Mouse (Mus musculus) heart, adult 2 months (tissue): ENCODE measurements around the gene Lrwd1. TPM values are rescaled to one million over a fixed set of nuclear protein-coding genes. Genes with fewer than 3 reads are reported as not detected.

Source experiments
- DNase-seq, 2 experiments: peaks; one replicate each; pipeline ENCODE4 v3.0.0; 2021
- H3K27ac ChIP-seq: fragments of 200-600 bp; 2 replicates; pipeline ENCODE4 v1.8.1; 2022
- H3K27me3 ChIP-seq: fragments of 200-500 bp; 2 replicates; pipeline ENCODE4 v1.6.1; 2012; ENCODE audit warnings: mild to moderate bottlenecking, low read length, inconsistent platforms, mixed read lengths; ENCODE audit not compliant: control insufficient read depth, insufficient read depth
- H3K36me3 ChIP-seq: fragments of 200-500 bp; 2 replicates; pipeline ENCODE4 v1.6.1; 2012; ENCODE audit warnings: low read length, inconsistent platforms; ENCODE audit not compliant: control insufficient read depth, insufficient read depth
- H3K4me1 ChIP-seq: fragments of 200-500 bp; 2 replicates; pipeline ENCODE4 v1.6.1; 2011; ENCODE audit warnings: low read length; ENCODE audit not compliant: control insufficient read depth, insufficient read depth
- H3K4me3 ChIP-seq: fragments of 200-600 bp; 2 replicates; pipeline ENCODE4 v1.8.1; 2022
- H3K79me2 ChIP-seq: fragments of 200-500 bp; replicated peaks from 2 replicates; pipeline ENCODE4 v1.6.1; 2012; ENCODE audit warnings: mild to moderate bottlenecking, inconsistent platforms, low read length, moderate library complexity, mixed read lengths; ENCODE audit not compliant: control insufficient read depth, insufficient read depth
- H3K9ac ChIP-seq: fragments of 200-500 bp; 2 replicates; pipeline ENCODE4 v1.6.1; 2012; ENCODE audit warnings: low read depth, mild to moderate bottlenecking, control low read depth, inconsistent platforms, low read length, mixed read lengths
- CTCF ChIP-seq: fragments of 200-600 bp; IDR thresholded peaks from 2 replicates; pipeline ENCODE4 v1.8.1; 2022; ENCODE audit warnings: antibody characterized with exemption, mild to moderate bottlenecking, moderate library complexity
- EP300 ChIP-seq: fragments of 200-500 bp; IDR thresholded peaks from 2 replicates; pipeline ENCODE4 v1.6.1; 2011; ENCODE audit warnings: low read depth, low read length, control low read depth; ENCODE audit not compliant: insufficient read depth
- POLR2A ChIP-seq: fragments of 200-500 bp; IDR thresholded peaks from 2 replicates; pipeline ENCODE4 v1.6.1; 2011; ENCODE audit warnings: mild to moderate bottlenecking, low read depth, low read length, control low read depth; ENCODE audit not compliant: insufficient read depth
- WGBS: fragments of 180-500 bp; shearing (Covaris S2); methylation state at CpG from one replicate; pipeline ENCODE4 v1.1.7; 2018; 5-methylcytosine and 5-hydroxymethylcytosine counted together
- intact Hi-C: fragments of 180-260 bp; cut with DNase I; formaldehyde crosslinking; loops from one replicate; pipeline ENCODE4 v1.15.1; 2025
- polyA plus RNA-seq: library from polyadenylated mRNA; depleted of rRNA; stranded (reverse); fragments of >200 nt; gene quantifications from 2 replicates; pipeline ENCODE4 v1.2.3, GENCODE M21; 2012
- total RNA-seq, 2 experiments: library from RNA; stranded (reverse); gene quantifications; 2 replicates each; pipeline ENCODE4 v1.2.3; 2021

Gene Lrwd1
- total and polyA plus RNA-seq, 3 experiments = 5.4 to 11.5 (median 5.5) TPM

DNA sequence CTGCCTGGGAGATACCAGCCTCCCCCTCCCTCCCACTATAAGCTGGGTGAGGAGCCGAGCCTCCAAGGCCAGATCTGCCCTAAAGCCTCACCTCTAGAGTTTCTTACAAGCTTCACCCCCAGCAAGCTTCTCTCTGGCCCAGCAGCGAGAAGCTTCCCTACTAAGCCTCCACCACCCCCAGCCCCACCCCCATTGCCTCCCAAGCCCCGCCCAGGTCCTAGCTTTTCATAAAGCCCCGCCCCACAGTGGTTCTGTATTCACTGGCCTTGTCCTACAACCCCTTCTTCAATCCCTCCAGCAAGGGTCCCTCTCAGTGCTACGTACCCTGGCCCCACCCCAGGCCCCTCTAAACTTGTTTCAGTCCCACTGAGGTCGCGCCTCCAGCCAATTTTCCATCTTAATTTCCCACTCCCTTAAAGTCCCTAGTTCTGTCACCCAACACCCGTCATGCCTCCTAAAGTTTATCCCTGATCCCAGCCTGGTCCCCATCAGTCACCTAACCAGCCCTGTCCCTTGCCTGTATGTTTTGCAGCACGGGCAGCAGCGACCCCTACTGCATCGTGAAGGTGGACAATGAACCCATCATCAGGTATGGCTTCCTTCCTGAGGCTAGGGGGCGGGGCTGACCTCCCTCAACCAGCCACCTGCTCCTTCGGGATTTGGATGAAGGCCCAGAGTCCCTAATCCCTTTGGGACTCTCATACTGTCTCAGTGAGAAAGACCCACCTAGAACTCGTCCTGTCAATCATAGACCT is 46.9 kb downstream of the Lrwd1 start:
- Histone ChIP-seq H3K4me3 (no peak overlapping the region), H3K4me1 (peaks cover 2% of the 10 kb centered on the region), H3K27me3 (no peaks in the 10 kb centered on the region), H3K27ac (no peak overlapping the region), H3K9ac (no peak overlapping the region), H3K79me2 (no peaks in the 10 kb centered on the region), H3K36me3 (no peaks in the 10 kb centered on the region)
- WGBS = 27% methylated on average over 14 of the region's 14 CpGs
- TF ChIP-seq CTCF (peak; percentile 51), EP300 (no peak)
- intact Hi-C loops = loop anchor here (5.0 kb wide), 1 partner anchor 42 kb away; no protein-coding TSS in a partner anchor
- no peak for DNase-seq

DNA sequence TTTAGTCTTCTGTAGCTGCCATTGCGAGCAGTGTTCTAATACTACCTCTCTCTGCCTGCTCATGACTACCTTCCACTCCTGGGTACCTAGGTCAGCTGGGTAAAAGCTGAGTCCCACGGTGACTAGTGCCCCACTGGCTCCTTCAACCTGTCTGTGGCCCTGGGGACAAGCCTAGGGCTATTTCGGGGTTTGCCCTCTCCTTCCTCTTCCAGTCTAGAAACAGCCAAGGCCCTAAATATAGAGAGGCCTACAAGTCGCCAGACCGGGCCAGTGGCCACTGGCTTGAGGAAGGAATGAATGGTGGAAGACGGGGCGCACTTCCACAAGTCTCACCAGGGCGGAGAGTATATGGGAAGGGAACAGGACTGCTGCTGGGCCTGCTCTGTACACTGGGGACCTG is 49.6 kb downstream of the Lrwd1 start:
- no peaks in the 10 kb centered on the region for H3K36me3 ChIP-seq
- no peak for DNase-seq
- H3K27ac ChIP-seq = no peak overlapping the region
- TF ChIP-seq EP300 = no peak
- no peak for TF ChIP-seq CTCF
- no peak overlapping the region for H3K9ac ChIP-seq
- no peak overlapping the region for H3K4me3 ChIP-seq
- no peaks in the 10 kb centered on the region for H3K27me3 ChIP-seq
- 80% methylated on average over 8 of the region's 8 CpGs for WGBS
- intact Hi-C loops = loop anchor here (5.0 kb wide), 1 partner anchor 39 kb away; no protein-coding TSS in a partner anchor
- no peaks in the 10 kb centered on the region for H3K79me2 ChIP-seq
- peaks cover 4% of the 10 kb centered on the region for H3K4me1 ChIP-seq

DNA sequence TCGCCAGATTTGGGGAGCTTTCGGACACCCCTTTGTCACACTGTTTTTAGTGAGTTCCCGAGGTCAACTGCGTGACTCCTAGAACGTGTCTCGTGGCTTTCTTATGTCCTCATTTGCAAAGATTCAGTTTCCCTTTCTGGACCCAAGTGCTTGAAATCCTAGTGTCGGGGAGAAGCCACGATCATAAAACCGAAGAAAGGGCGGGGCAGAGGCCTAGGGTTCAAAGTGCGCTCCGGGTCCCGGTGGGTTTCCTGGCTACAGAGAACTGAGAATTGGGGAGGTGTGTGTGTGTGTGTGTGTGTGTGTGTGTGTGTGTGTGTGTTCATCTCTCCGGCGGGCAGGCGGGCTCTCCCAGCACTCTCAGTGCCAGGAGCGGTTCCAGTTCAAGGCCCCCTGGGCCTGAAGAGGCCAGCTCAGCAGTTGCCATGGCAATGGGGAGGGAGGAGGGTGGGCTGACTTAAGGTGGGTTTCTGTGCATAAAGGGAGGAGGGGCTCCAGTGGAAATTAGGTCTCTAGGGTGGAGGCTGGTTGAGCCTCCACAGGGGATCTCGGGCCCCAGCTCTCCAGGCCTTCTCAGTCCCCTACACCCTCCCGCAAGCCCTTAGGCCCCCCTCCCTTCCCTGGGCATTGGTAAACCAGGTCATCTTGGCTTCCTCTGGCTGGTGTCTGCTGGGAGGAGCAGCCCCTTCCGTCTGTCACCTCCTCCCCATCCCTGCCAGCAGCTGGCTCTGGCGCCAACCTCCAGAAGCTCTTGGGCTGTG is 50.8 kb downstream of the Lrwd1 start:
- H3K9ac ChIP-seq = peak overlapping the region; percentile 81
- intact Hi-C loops = loop anchor here (2.0 to 5.0 kb wide), 2 partner anchors 32 to 38 kb away; partner anchors contain the start of gene Polr2j
- no peaks in the 10 kb centered on the region for H3K36me3 ChIP-seq
- H3K4me1 ChIP-seq = peaks cover 4% of the 10 kb centered on the region
- no peaks in the 10 kb centered on the region for H3K27me3 ChIP-seq
- no peak for TF ChIP-seq CTCF
- no peak for TF ChIP-seq POLR2A
- no peak for TF ChIP-seq EP300
- peak overlapping the region; percentile 89 for H3K4me3 ChIP-seq
- H3K79me2 ChIP-seq = no peaks in the 10 kb centered on the region
- WGBS = 35% methylated on average over 21 of the region's 21 CpGs
- peak in 1 of 2 experiments; percentile 20 for DNase-seq
- H3K27ac ChIP-seq = no peak overlapping the region; the same call in 1 of the 2 replicates

GRCm38 (mm10) chr5:136084144-136084881 is 51.6 kb downstream of the Lrwd1 start:
- intact Hi-C loops = loop anchor here (2.0 kb wide), 1 partner anchor 32 kb away; the partner anchor contains the start of gene Polr2j
- Histone ChIP-seq H3K27ac (peak overlapping the region; percentile 60), H3K27me3 (no peaks in the 10 kb centered on the region), H3K79me2 (no peaks in the 10 kb centered on the region), H3K4me1 (peaks cover 4% of the 10 kb centered on the region), H3K9ac (peak overlapping the region; percentile 81), H3K4me3 (peak overlapping the region; percentile 89), H3K36me3 (no peaks in the 10 kb centered on the region)
- WGBS = 4% methylated on average over 23 of the region's 23 CpGs
- DNase-seq = peak; percentile 31 to 46
- no peak for TF ChIP-seq CTCF
- TF ChIP-seq EP300 = no peak
- TF ChIP-seq POLR2A = no peak

- TF ChIP-seq EP300 (no peak), POLR2A (peak; percentile 56), CTCF (peak; percentile 47)
- Histone ChIP-seq H3K79me2 (no peaks in the 10 kb centered on the region), H3K27ac (peak within 1 kb of the TSS; percentile 60), H3K9ac (peak within 1 kb of the TSS; percentile 81), H3K4me1 (peaks cover 4% of the 10 kb centered on the region), H3K27me3 (no peaks in the 10 kb centered on the region), H3K4me3 (peak within 1 kb of the TSS; percentile 89), H3K36me3 (no peaks in the 10 kb centered on the region)
- intact Hi-C loops = loop anchor here (2.0 kb wide), 1 partner anchor 33 kb away; the partner anchor contains the start of gene Polr2j
- DNase-seq = peak; percentile 92 to 96
- under 1% methylated on average over 28 of the region's 28 CpGs for WGBS
Observed at GRCm38 (mm10) chr5:136083669-136084107, 52.2 kb downstream of the Lrwd1 start, which contains the start of gene Rasa4. Gene Rasa4, plus strand, starts transcription at chr5:136083916.
